ENCODE assay signal across 12 mouse cellular contexts in genomic region chr2:153592056-153593014, GRCm38 (mm10). TPM values are rescaled to one million over a fixed set of nuclear protein-coding genes. Genes with fewer than 3 reads are reported as not detected.
DNase-seq lines count a peak whose midpoint lies in the region; ATAC-seq and TF ChIP-seq lines count a peak whose summit lies in the region.
"Had no signal": no experiment of that assay in that cellular context is flagged by ENCODE, and none has a peak within 500 bp of the region (broad histone marks: within the 10 kb centered on the region; RNA-seq: fewer than 3 reads in every experiment).

No protein-coding gene starts in this region.

- no peaks in the 10 kb centered on the region for H3K36me3 ChIP-seq in heart, embryonic 11.5 days (ENCODE audit: control insufficient read depth, insufficient read depth, low read length)
- H3K36me3 ChIP-seq in liver, embryonic 14.5 days (replicated peaks; ENCODE audit: control insufficient read depth, insufficient read depth, low read depth) = no peaks in the 10 kb centered on the region
- H3K36me3 ChIP-seq: embryonic facial prominence, embryonic 12.5 days; limb, embryonic 10.5 days had no signal

- H3K9me3 ChIP-seq in heart, embryonic 11.5 days (replicated peaks; ENCODE audit: control insufficient read depth, low read length) = no peaks in the 10 kb centered on the region
- H3K9me3 ChIP-seq in liver, embryonic 14.5 days (ENCODE audit: control insufficient read depth, low read length) = no peaks in the 10 kb centered on the region
- H3K9me3 ChIP-seq: embryonic facial prominence, embryonic 12.5 days; limb, embryonic 10.5 days had no signal

- DNase-seq in heart, postnatal 4 days = no peak
- DNase-seq in cerebellum, adult 9-11 months = peak; percentile 71
- DNase-seq in kidney, adult 11 months = peak; percentile 95
- DNase-seq in liver, embryonic 14.5 days (ENCODE audit: low read depth in 3 of 3, low spot score in 3 of 3) = no peak
- no peak for DNase-seq in gastrocnemius, postnatal 4 days (ENCODE audit: low spot score in 2 of 2)
- no peak for DNase-seq in lung, postnatal 4 days
- no peak for DNase-seq in heart, adult 11 months
- DNase-seq: adrenal gland, postnatal 10 days had no signal

- no peaks in the 10 kb centered on the region for H3K27me3 ChIP-seq in heart, embryonic 11.5 days (ENCODE audit: control insufficient read depth, insufficient read depth, low read length)
- H3K27me3 ChIP-seq in liver, embryonic 14.5 days (ENCODE audit: control insufficient read depth, insufficient read depth, low read length) = no peaks in the 10 kb centered on the region
- H3K27me3 ChIP-seq: embryonic facial prominence, embryonic 12.5 days had no signal

- H3K9ac ChIP-seq in heart, embryonic 11.5 days (ENCODE audit: low read depth, low read length) = 0 out of 2 replicates have a peak overlapping the region, but pooled peaks have one; percentile 16
- H3K9ac ChIP-seq in liver, embryonic 14.5 days (replicated peaks) = no peak overlapping the region
- H3K9ac ChIP-seq: embryonic facial prominence, embryonic 12.5 days had no signal

- peak overlapping the region; percentile 15; the same call in 1 of the 2 replicates for H3K27ac ChIP-seq in heart, embryonic 11.5 days (ENCODE audit: low read depth, low read length)
- H3K27ac ChIP-seq in liver, embryonic 14.5 days = peak overlapping the region; percentile 21; the same call in 1 of the 2 replicates
- H3K27ac ChIP-seq: embryonic facial prominence, embryonic 12.5 days; limb, embryonic 10.5 days had no signal

- no peak for TF ChIP-seq EP300 in liver, embryonic 14.5 days (IDR thresholded peaks at IDR 0.05; ENCODE audit: low read depth)

- 72% methylated on average over 8 of the region's 8 CpGs for WGBS in heart, embryonic 11.5 days (ENCODE audit: insufficient replicate concordance)
- 63% methylated on average over 8 of the region's 8 CpGs for WGBS in liver, embryonic 14.5 days (ENCODE audit: insufficient replicate concordance)

- H3K4me2 ChIP-seq in heart, embryonic 11.5 days = no peak overlapping the region
- H3K4me2 ChIP-seq in liver, embryonic 14.5 days (ENCODE audit: low read depth) = no peak overlapping the region
- H3K4me2 ChIP-seq: embryonic facial prominence, embryonic 12.5 days had no signal

- no peak for ATAC-seq in heart, embryonic 11.5 days (replicated peaks; ENCODE audit: insufficient number of reproducible peaks, low FRiP score, low TSS enrichment)
- ATAC-seq in liver, embryonic 14.5 days (ENCODE audit: insufficient read depth) = peak; percentile 51; the same call in 1 of the 2 replicates
- ATAC-seq: CD4-positive, CD25-positive, alpha-beta regulatory T cell, adult 4 months had no signal

- H3K4me1 ChIP-seq in heart, embryonic 11.5 days (ENCODE audit: control insufficient read depth, insufficient read depth, low read length) = peaks cover 3% of the 10 kb centered on the region; the same call in 1 of the 2 replicates
- H3K4me1 ChIP-seq in liver, embryonic 14.5 days (replicated peaks; ENCODE audit: control insufficient read depth in 2 of 2, insufficient read depth in 2 of 2, low read length in 1 of 2) = peaks cover 0 to 9% of the 10 kb centered on the region in 2 experiments; a peak in 2 of 4 replicates

- H3K4me3 ChIP-seq in heart, embryonic 11.5 days (ENCODE audit: low read depth, low read length) = no peak overlapping the region
- H3K4me3 ChIP-seq in liver, embryonic 14.5 days (ENCODE audit: insufficient read depth in 1 of 2, low read depth in 2 of 2, low read length in 2 of 2) = no peak overlapping the region
- H3K4me3 ChIP-seq: embryonic facial prominence, embryonic 12.5 days; limb, embryonic 10.5 days had no signal

- no peak for TF ChIP-seq CTCF in liver, embryonic 14.5 days (IDR thresholded peaks at IDR 0.05; ENCODE audit: low read depth)

RNA-seq across cellular contexts. Expression of gene Commd7, which starts 40.2 kb away (rescaled TPM):
- polyA plus RNA-seq in heart, embryonic 11.5 days (2014; fragmentation: Nextera tagmentation; extraction: Ambion mirVana) = 53.6 and 61.3 TPM in 2 replicates
- total RNA-seq in heart, postnatal 4 days (2021) = 10 to 100 TPM; 21.7 to 25.9 TPM
- polyA plus RNA-seq in liver, embryonic 14.5 days (2012; rRNA removed) = 5.4 and 9.5 TPM in 2 replicates
- polyA plus RNA-seq in liver, embryonic 14.5 days (2014; fragmentation: Nextera tagmentation; extraction: Ambion mirVana) = 24.9 and 25.4 TPM in 2 replicates
- 10 to 100 TPM; 27.2 to 27.7 TPM for total RNA-seq in gastrocnemius, postnatal 4 days (2021)

RNA-seq across cellular contexts. Expression of gene Dnmt3b, which starts 56.9 kb away (rescaled TPM):
- 7.3 and 8.4 TPM in 2 replicates for polyA plus RNA-seq in heart, embryonic 11.5 days (2014; fragmentation: Nextera tagmentation; extraction: Ambion mirVana)
- total RNA-seq in heart, postnatal 4 days (2021) = 1 to 10 TPM; 3.0 to 3.5 TPM
- 2.2 and 2.8 TPM in 2 replicates for polyA plus RNA-seq in liver, embryonic 14.5 days (2012; rRNA removed)
- polyA plus RNA-seq in liver, embryonic 14.5 days (2014; fragmentation: Nextera tagmentation; extraction: Ambion mirVana) = 4.1 and 4.3 TPM in 2 replicates
- total RNA-seq in gastrocnemius, postnatal 4 days (2021) = 1 to 10 TPM; 3.5 to 3.8 TPM

Comparison
In these comparisons a context has a peak if more than half of its experiments do, and no peak if none do; other contexts are left out.
1. DNase-seq: peak in cerebellum, adult 9-11 months (single experiment) and kidney, adult 11 months (single experiment); none in heart, postnatal 4 days (single experiment), liver, embryonic 14.5 days (0 of 3), gastrocnemius, postnatal 4 days (0 of 2), lung, postnatal 4 days (0 of 2) and heart, adult 11 months (single experiment).